Mouse (Mus musculus) left cerebral cortex, adult 2 months (tissue): Measurements from ENCODE around the gene Coro2a. TPM values are rescaled to one million over a fixed set of nuclear protein-coding genes. Genes with fewer than 3 reads are reported as not detected.

Experiments
- DNase-seq, 2 experiments: peaks; one replicate each; pipeline ENCODE4 v3.0.0; 2021 to 2022; ENCODE audit warnings: low spot score in 2 of 2, mixed read lengths in 1 of 2; ENCODE audit errors: extremely low spot score in 1 of 2
- H3K27ac ChIP-seq: fragments of 200-600 bp; 2 replicates; pipeline ENCODE4 v1.8.1; 2022
- H3K4me3 ChIP-seq: fragments of 200-600 bp; 2 replicates; pipeline ENCODE4 v1.8.1; 2022
- CTCF ChIP-seq: fragments of 200-600 bp; IDR thresholded peaks from 2 replicates; pipeline ENCODE4 v1.8.1; 2022; ENCODE audit warnings: antibody characterized with exemption, mild to moderate bottlenecking, moderate library complexity
- intact Hi-C: fragments of 180-260 bp; cut with DNase I; formaldehyde crosslinking; loops from one replicate; pipeline ENCODE4 v1.15.1; 2025
- total RNA-seq, 2 experiments: library from RNA; stranded (reverse); gene quantifications; 2 replicates each; pipeline ENCODE4 v1.2.3; 2021

The Coro2a gene
- total RNA-seq, 2 experiments from 2014 or later = 24.4 to 28.2 TPM

DNA sequence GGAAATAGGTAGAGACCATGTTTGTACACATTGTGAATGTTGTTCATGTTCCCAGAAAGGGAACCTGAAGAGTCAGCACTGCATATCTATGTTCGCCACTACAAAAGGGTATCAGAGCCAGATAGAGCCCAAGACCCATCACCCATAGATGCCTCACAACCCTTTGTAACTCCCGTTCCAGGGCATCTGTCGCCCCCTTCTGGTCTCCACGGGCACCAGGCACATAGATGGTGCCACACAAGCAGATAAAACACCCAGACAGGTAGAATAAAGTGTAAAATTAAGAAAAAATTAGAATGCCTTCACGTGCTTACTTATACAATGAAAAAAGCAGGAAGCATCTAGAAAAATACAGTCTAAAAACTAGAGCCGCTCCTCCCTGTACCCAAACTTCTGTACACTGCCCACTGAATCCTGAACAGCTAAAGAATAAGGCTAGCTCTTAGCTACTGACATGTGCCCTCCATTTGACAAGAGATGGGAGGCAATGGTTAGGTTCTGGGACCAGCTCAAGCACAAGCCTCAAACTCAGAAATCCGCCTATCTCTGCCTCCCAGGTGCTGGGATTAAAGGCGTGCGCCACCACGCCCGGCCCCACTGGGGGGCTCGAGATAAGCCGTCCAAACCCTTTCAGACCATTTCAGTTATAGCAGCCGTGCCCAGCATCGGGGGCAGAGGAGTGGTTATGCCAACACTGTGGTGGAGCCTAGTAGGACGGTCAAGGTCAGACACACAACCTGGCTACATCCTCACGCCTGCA lies 75.0 kb downstream of the Coro2a start:
- DNase-seq = no peak
- Histone ChIP-seq H3K4me3 (no peak overlapping the region), H3K27ac (no peak overlapping the region)
- peak; percentile 7 for TF ChIP-seq CTCF
- intact Hi-C loops = no loop called here

DNA sequence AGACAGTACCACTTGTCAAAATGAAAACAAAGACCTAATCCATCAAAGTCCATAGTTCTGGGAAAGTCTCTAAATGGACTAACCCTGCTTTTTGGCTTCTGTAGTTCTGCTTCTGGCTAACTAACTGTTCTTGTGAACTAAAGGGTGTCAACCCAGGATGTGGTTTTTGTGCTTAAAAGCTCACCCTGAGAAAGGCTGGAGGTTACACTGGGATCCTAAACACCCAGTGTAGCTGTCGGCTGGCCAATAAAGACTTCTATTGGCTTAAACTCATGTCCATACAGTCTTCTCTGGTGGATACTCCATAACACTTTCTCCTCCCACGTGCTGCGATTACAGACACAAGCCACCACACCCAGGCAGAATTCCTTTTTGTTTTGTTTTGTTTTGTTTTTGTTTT lies 75.8 kb downstream of the Coro2a start:
- intact Hi-C loops = no loop called here
- no peak overlapping the region for H3K4me3 ChIP-seq
- TF ChIP-seq CTCF = no peak
- H3K27ac ChIP-seq = no peak overlapping the region
- DNase-seq = no peak

DNA sequence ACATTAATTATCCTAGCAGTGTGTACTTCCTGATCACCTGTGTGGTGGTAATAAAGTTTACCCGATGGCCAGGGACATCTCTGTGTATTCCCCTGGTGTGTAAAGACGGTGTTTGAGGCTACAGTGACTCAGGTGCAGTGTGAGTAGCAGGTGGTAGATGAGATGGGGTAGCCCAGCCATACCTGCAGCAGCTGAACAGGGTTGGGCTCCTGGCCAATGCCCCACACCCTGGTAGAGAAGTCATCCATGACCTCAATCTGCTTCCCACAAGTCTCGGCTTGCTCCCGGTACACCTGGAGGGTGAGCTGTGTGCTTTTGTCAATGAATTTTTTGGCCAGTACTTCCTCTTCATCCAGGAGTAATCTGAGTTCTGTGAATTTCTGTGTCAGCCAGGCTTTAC lies 78.7 kb downstream of the Coro2a start:
- intact Hi-C loops = no loop called here
- no peak overlapping the region for H3K4me3 ChIP-seq
- H3K27ac ChIP-seq = no peak overlapping the region
- DNase-seq = no peak
- TF ChIP-seq CTCF = no peak

DNA sequence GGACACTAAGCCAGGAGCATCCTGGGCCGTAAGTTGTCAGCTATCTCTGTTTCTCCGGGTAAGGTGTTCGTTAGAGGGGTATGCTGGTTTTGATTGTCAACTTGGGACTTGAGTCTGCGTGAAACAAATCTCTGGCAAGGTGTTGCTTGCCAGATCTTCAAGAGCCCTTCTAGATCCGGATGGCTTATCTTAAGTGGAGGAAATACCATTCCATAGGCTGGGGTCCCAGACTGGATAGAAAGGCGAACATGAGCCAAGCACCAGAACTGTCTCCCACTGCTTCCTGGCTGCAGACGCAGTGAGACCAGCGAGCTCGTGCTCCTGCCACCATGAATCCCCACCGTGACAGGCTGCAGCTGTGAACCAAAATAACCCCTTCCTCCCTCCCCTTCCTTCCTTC lies 80.5 kb downstream of the Coro2a start:
- intact Hi-C loops = no loop called here
- no peak for TF ChIP-seq CTCF
- Histone ChIP-seq H3K4me3 (no peak overlapping the region), H3K27ac (no peak overlapping the region)
- DNase-seq = no peak

DNA sequence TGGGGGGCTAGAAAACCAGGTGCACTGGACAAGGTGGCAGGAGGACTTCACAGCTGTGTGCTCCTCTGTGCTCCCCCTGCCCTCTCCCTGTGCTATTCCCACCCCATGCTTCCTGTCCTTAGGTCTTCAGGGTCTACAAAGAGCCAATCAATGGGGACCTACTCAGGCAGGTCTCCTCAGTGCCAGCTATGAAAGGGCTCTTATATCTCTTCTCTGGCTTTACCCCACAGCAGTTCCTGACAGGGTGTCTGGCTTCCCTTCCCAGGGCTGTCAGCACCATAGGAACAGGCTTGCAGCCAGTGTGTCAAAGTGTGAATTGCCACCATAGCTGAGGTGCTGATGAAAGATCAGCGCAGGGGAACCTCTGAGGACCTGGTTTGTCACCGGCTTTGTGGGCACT lies 81.5 kb downstream of the Coro2a start:
- no peak overlapping the region for H3K27ac ChIP-seq
- no peak overlapping the region for H3K4me3 ChIP-seq
- intact Hi-C loops = no loop called here
- no peak for DNase-seq
- no peak for TF ChIP-seq CTCF

DNA sequence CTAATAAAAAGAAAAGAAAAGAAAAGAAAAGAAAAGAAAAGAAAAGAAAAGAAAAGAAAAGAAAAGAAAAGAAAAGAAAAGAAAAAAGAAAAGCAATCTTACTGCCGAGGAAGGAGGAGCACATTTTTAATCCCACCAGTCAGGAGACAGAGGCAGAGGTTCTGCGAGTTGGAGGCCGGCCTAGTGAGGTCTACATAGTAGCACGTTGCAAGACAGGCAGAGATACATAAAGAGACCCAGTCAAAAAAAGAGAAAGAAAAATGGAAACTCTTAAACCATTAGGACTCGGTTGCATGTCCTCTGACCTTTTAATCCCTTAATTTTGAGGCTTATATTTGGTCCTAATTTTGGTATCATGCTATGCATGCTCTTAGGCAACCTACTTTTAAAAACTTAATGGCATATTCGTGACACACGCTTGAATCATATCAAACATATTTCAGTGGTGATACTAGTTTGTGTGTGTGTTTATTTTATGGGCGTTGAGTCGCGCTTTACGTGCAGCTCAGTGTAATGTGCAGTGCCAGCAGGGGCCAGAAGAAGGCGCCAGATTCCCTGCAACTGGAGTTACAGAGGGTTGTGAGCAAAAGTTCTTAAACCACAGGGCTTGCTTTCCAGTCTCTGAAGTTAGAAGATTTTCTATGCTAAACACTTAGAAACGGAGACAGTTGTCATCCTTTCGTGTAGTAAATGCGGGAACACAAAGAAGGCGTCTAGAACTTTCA lies 94.1 kb downstream of the Coro2a start:
- Histone ChIP-seq H3K4me3 (peak overlapping the region; percentile 2), H3K27ac (no peak overlapping the region)
- intact Hi-C loops = loop anchor here (2.0 to 5.0 kb wide), 2 partner anchors 93 to 529 kb away; no protein-coding TSS in a partner anchor
- TF ChIP-seq CTCF = peak; percentile 87
- peak; percentile 64 to 68 for DNase-seq

DNA sequence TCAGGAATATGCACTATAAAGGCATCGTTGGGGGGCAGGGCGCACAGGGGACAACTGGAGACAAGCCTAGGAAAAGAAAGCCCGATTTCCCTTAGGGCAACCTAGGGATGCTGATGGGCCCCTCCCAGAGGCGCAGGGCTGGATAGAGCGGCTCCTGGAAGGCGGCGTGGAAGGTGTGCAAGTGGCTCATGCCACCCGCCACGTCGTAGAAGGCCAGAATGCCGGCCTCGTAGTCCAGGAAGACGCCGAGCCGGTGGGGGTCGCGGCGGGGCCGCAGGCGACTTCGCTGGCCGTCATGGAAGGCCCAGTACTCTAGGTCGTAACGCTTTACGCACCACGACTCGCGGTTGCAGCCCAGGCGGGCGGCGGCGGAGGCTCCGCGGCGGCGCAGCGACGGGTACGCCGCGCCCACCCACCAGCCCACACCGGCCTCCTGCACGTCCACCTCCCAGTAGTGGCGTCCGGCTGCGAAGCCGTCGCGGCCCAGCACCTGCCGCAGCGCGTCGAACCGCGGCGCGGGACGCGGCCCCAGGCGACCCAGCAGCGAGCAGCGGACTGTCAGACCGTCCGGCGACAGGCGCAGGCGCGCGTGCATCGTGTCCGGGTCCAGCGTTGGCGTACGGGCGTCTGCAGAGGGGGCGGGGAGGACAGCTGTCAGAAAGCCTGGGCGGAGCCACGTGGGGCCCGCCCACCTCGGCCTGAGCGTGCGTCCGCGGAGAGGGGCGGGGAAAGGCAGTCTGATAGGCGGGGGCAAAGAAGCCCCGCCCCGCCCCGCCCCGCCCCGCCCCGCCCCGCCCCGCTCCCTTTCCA lies 95.0 kb downstream of the Coro2a start:
- peak; percentile 90 to 95 for DNase-seq
- no peak for TF ChIP-seq CTCF
- intact Hi-C loops = loop anchor here (5.0 kb wide), 1 partner anchor 530 kb away; no protein-coding TSS in a partner anchor
- peak overlapping the region; percentile 70 for H3K4me3 ChIP-seq
- H3K27ac ChIP-seq = peak overlapping the region; percentile 89

DNA sequence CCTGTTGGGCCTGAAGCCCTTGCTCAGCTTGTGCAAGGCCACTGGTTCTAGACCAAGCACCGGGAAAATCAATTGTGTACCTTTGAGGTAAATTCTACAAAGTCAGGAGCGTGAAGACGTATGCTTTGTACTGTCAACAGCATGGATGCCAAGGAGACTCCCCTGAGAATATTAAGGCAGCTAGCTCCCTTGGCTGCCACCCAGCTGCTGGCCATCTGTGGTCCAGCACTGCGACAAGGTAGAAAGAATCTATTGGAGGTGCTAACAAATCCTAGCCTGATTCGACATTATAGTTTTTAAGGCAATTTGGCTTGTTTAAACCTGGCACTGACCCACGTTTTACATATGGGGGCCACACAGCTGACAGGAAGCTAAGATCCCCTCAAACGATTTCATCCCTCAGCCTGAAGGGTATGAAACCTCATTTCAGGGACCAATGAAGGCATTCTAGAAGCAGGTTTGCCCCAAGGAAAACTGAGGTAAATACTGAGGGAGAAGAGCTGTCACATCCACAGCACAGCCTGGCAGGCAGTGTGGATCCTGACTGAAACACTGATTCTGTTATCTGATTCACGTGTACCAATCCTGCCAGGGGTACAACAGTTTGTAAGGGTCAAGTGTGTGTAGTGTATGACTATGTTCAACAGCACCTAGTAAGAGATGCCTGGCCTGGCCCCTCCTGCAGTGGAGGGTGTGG lies 96.5 kb downstream of the Coro2a start:
- intact Hi-C loops = loop anchor here (5.0 kb wide), 1 partner anchor 532 kb away; no protein-coding TSS in a partner anchor
- Histone ChIP-seq H3K27ac (no peak overlapping the region), H3K4me3 (no peak overlapping the region)
- DNase-seq = no peak
- TF ChIP-seq CTCF = no peak

DNA sequence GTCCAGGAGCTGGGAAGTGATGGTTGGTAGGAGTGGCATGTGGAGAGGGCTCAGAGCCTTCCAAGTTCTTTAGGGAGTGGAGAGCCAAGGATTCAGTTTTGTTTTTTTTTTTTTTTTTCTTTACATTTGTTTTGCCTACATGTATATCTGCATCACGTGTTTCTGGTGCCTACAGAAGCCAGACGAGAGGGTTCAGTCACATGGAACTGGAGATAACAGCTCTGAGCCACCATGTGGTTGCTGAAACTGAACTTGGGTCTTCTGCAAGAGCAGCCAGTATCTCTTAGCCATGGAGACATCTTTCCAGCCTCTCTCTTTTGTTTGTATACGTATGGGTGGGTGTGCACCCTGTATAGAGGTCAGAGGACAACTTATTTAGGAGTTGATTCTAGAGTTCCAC lies 98.1 kb downstream of the Coro2a start:
- intact Hi-C loops = no loop called here
- TF ChIP-seq CTCF = no peak
- no peak for DNase-seq
- Histone ChIP-seq H3K27ac (no peak overlapping the region), H3K4me3 (no peak overlapping the region)

DNA sequence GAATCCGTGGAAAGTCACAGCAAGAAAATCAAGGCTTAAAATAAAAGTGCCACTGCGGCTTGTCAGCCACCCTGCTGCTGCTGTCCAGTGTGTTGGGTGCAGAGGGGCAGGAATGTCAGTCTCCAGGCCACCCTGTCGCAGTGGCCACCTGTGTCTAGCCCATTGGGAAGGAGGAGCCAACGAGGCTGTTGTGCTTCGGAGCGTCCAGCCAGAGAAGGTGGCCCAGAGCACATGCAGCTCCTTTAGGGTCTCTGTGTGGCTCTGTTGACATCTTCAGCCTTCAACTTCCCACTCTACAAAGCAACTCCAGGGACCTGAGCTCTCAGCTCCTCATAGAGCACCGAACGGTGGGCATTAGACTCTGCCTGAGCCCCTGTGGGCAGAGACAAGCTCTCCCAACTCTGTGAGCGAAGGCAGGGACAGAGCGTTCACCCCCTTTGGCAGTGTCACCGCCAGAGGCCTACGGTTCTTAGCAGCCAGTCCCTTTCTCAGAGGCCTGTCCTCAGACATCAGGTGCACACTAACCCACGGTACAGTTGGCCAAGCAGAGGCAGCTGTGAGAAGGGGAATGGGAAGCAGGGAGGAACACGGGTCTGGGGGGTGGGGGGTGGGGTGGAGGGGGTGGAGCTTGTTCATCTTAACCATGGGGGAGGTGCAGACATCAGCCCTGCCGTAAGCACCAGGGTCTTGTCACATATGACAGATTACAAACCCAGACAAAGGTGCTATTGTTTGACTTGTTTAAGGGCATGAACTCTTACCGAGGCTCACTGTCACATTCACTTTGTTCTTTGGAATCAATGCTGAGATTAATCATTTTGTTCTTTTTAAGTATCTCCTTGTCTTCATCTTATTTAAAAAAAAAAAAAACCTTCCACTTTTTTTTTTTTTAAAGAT lies 99.1 kb downstream of the Coro2a start:
- no peak for TF ChIP-seq CTCF
- Histone ChIP-seq H3K27ac (no peak overlapping the region), H3K4me3 (no peak overlapping the region)
- intact Hi-C loops = no loop called here
- no peak for DNase-seq

DNA sequence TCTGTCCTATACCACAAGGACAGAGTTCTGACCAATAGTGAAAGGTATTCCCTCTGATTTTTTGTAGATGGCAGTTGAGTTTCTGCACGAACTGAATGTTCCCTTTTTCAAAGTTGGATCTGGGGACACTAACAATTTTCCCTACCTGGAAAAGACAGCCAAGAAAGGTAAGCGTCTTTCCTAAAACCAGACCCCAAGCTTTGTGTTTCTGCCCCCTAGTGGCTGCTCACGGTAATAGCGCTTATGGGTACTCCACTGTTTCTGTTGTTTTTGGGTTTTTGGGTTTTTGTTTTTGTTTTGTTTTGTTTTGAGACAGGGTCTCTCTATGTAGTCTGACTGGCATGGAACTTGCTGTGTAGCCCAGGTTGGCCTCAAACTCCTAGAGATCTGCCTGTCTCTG lies 103.0 kb downstream of the Coro2a start:
- Histone ChIP-seq H3K4me3 (no peak overlapping the region), H3K27ac (no peak overlapping the region)
- intact Hi-C loops = loop anchor here (2.0 to 5.0 kb wide), 2 partner anchors 158 to 553 kb away; no protein-coding TSS in a partner anchor
- peak in 1 of 2 experiments; percentile 54 for DNase-seq
- peak; percentile 90 for TF ChIP-seq CTCF
